Mouse (Mus musculus) midbrain, embryonic 12.5 days (tissue): ENCODE data around the gene Mical2. TPM values are rescaled to one million over a fixed set of nuclear protein-coding genes. Genes with fewer than 3 reads are reported as not detected.

Source experiments
- ATAC-seq: fragments of 200-750 bp; cut with Nextera tagmentation; 2 replicates; pipeline ENCODE4 v1.8.0; 2017; ENCODE audit warnings: low read depth, moderate TSS enrichment, moderate library complexity; ENCODE audit not compliant: low FRiP score
- H3K27ac ChIP-seq: fragments of 300-500 bp; sonication (generic); replicated peaks from 2 replicates; pipeline ENCODE4 v1.5.1; 2016; ENCODE audit warnings: mild to moderate bottlenecking
- H3K27me3 ChIP-seq: fragments of 300-500 bp; sonication (generic); 2 replicates; pipeline ENCODE4 v1.6.1; 2016; ENCODE audit warnings: mild to moderate bottlenecking
- H3K36me3 ChIP-seq: fragments of 300-500 bp; sonication (generic); 2 replicates; pipeline ENCODE4 v1.6.1; 2016
- H3K4me1 ChIP-seq: fragments of 300-500 bp; sonication (generic); 2 replicates; pipeline ENCODE4 v1.6.1; 2016
- H3K4me2 ChIP-seq: fragments of 300-500 bp; sonication (generic); replicated peaks from 2 replicates; pipeline ENCODE4 v1.6.1; 2016; ENCODE audit warnings: mild to moderate bottlenecking, moderate library complexity
- H3K4me3 ChIP-seq: fragments of 300-500 bp; sonication (generic); 2 replicates; pipeline ENCODE4 v1.5.1; 2016; ENCODE audit warnings: mild to moderate bottlenecking
- H3K9ac ChIP-seq: fragments of 300-500 bp; sonication (generic); replicated peaks from 2 replicates; pipeline ENCODE4 v1.6.1; 2016; ENCODE audit warnings: mild to moderate bottlenecking, moderate library complexity
- H3K9me3 ChIP-seq: fragments of 300-500 bp; sonication (generic); 2 replicates; pipeline ENCODE4 v1.6.1; 2016; ENCODE audit warnings: mild to moderate bottlenecking
- WGBS: fragments of 180-500 bp; shearing (Covaris S2); methylation state at CpG from one replicate; pipeline ENCODE4 v1.1.7; 2016; 5-methylcytosine and 5-hydroxymethylcytosine counted together
- polyA plus RNA-seq: library from polyadenylated mRNA; unstranded; fragments of >200 nt; fragmentation: Nextera tagmentation; extraction: Ambion mirVana; gene quantifications from 2 replicates; pipeline ENCODE4 v1.2.1, GENCODE M21; 2016

Mical2 gene
- polyA plus RNA-seq, 1 experiment from 2014 or later, result 2.2 TPM

GRCm38 (mm10) chr7:112405061-112405460, 179.4 kb downstream of the Mical2 start:
- H3K36me3 ChIP-seq, result no peaks in the 10 kb centered on the region
- 0 out of 2 replicates have a peak, but pooled peaks cover 4% of the 10 kb centered on the region for H3K4me1 ChIP-seq
- H3K4me3 ChIP-seq, result no peak overlapping the region
- H3K27me3 ChIP-seq, result no peaks in the 10 kb centered on the region
- no peaks in the 10 kb centered on the region for H3K9me3 ChIP-seq
- no peak overlapping the region for H3K27ac ChIP-seq
- 76% methylated on average over 2 of the region's 2 CpGs for WGBS
- H3K4me2 ChIP-seq, result no peak overlapping the region
- ATAC-seq, result no peak
- H3K9ac ChIP-seq, result no peak overlapping the region

- Histone ChIP-seq H3K9ac (no peak overlapping the region), H3K36me3 (no peaks in the 10 kb centered on the region), H3K4me1 (0 out of 2 replicates have a peak, but pooled peaks cover 4% of the 10 kb centered on the region), H3K9me3 (no peaks in the 10 kb centered on the region), H3K4me3 (no peak overlapping the region), H3K27ac (no peak overlapping the region), H3K4me2 (no peak overlapping the region), H3K27me3 (no peaks in the 10 kb centered on the region)
- ATAC-seq, result no peak
- WGBS, result 87% methylated on average over 8 of the region's 8 CpGs
Measured at GRCm38 (mm10) chr7:112405578-112405977, 179.9 kb downstream of the Mical2 start.

DNA sequence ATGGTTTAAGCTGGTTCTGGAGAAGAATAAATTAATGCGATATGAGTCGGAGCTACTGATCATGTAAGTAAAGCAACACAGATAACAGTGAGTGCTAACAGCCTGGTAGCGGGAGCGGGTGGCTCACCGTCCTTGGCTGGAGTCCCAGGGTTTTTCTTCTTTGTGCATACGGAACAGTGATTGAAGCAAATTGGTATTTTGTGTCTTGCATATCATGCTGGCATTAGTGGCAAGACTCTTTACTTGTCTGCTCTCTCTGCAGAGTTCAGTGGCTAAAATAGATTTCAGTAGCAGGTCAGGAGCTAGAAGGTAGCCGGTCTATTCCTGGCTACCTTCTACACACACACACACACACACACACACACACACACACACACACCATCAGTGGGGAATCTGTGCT, 181.9 kb downstream of the Mical2 start:
- no peaks in the 10 kb centered on the region for H3K36me3 ChIP-seq
- 0 out of 2 replicates have a peak, but pooled peaks cover 4% of the 10 kb centered on the region for H3K4me1 ChIP-seq
- no peak overlapping the region for H3K9ac ChIP-seq
- 81% methylated on average over 7 of the region's 7 CpGs for WGBS
- H3K27me3 ChIP-seq, result no peaks in the 10 kb centered on the region
- H3K9me3 ChIP-seq, result no peaks in the 10 kb centered on the region
- H3K27ac ChIP-seq, result no peak overlapping the region
- no peak overlapping the region for H3K4me2 ChIP-seq
- ATAC-seq, result no peak
- H3K4me3 ChIP-seq, result no peak overlapping the region

GRCm38 (mm10) chr7:112409991-112410390, 184.3 kb downstream of the Mical2 start:
- ATAC-seq, result no peak
- H3K4me3 ChIP-seq, result no peak overlapping the region
- no peak overlapping the region for H3K4me2 ChIP-seq
- H3K9me3 ChIP-seq, result no peaks in the 10 kb centered on the region
- H3K4me1 ChIP-seq, result 0 out of 2 replicates have a peak, but pooled peaks cover 4% of the 10 kb centered on the region
- no peaks in the 10 kb centered on the region for H3K36me3 ChIP-seq
- 84% methylated on average over 3 of the region's 3 CpGs for WGBS
- H3K27ac ChIP-seq, result no peak overlapping the region
- no peak overlapping the region for H3K9ac ChIP-seq
- H3K27me3 ChIP-seq, result peaks cover 4% of the 10 kb centered on the region; the same call in 1 of the 2 replicates

GRCm38 (mm10) chr7:112413286-112413685, 187.6 kb downstream of the Mical2 start:
- H3K4me1 ChIP-seq, result peaks cover 22% of the 10 kb centered on the region
- no peak overlapping the region for H3K4me2 ChIP-seq
- no peak overlapping the region for H3K4me3 ChIP-seq
- no peak overlapping the region for H3K27ac ChIP-seq
- H3K36me3 ChIP-seq, result no peaks in the 10 kb centered on the region
- no peak for ATAC-seq
- H3K27me3 ChIP-seq, result peaks cover 22% of the 10 kb centered on the region; the same call in 1 of the 2 replicates
- 78% methylated on average over 6 of the region's 6 CpGs for WGBS
- H3K9me3 ChIP-seq, result no peaks in the 10 kb centered on the region
- no peak overlapping the region for H3K9ac ChIP-seq

DNA sequence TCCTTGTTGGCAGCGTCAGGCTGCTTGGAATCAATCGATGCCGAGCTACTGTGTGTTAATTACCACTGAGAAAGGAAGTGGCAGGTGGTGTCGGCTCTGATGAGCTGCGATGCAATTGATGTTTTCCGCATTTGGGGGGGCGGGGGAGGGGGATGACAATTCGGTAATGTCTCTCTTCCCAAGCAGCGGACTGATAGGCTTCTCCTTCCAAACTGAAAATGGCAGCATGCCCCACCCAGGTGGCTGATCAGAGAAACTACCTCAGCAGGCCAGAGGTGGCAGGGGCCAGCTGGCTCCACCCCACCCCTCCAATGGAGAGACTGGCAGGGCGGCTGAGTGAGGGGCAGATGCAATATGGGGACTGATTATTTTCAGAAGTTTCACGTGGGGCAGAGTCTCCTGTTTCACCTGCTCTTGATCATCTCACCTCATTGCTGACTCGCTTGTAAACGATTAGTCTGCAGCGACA, 190.4 kb downstream of the Mical2 start:
- 0 out of 2 replicates have a peak overlapping the region, but pooled peaks have one; percentile 41 for H3K9ac ChIP-seq
- H3K4me1 ChIP-seq, result peaks cover 22% of the 10 kb centered on the region
- 0 out of 2 replicates have a peak, but pooled peaks have one; percentile 34 for ATAC-seq
- WGBS, result 23% methylated on average over 14 of the region's 14 CpGs
- no peaks in the 10 kb centered on the region for H3K36me3 ChIP-seq
- H3K4me2 ChIP-seq, result peak overlapping the region; percentile 42
- H3K4me3 ChIP-seq, result peak overlapping the region; percentile 10; the same call in 1 of the 2 replicates
- H3K27me3 ChIP-seq, result peaks cover 25% of the 10 kb centered on the region; the same call in 1 of the 2 replicates
- no peaks in the 10 kb centered on the region for H3K9me3 ChIP-seq
- peak overlapping the region; percentile 69 for H3K27ac ChIP-seq

GRCm38 (mm10) chr7:112416730-112417513, 191.3 kb downstream of the Mical2 start:
- Histone ChIP-seq H3K9ac (no peak overlapping the region), H3K4me2 (peak overlapping the region; percentile 42), H3K36me3 (no peaks in the 10 kb centered on the region), H3K4me1 (peaks cover 22% of the 10 kb centered on the region), H3K4me3 (no peak overlapping the region), H3K9me3 (no peaks in the 10 kb centered on the region), H3K27me3 (peaks cover 25% of the 10 kb centered on the region; the same call in 1 of the 2 replicates), H3K27ac (peak overlapping the region; percentile 69)
- WGBS, result 9% methylated on average over 6 of the region's 7 CpGs
- no peak for ATAC-seq

DNA sequence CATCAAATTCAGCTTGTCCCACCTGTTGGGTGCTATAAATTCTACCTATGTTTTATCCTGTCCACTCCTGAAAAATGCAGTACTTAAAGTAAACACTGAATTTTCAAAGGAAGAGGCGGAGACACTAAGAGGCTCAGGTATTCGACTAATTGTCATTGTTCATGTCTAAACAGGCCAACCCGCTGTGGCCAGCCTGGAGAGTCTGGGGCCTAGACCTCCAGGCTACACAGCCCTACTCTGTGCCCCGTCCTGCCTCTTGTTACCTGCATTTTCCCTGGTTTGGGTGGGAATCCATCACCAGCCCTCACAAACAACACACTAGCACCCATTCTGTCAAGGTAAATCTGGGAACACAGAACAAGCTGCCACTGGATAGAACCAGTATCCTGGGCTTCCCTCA, 191.9 kb downstream of the Mical2 start:
- Histone ChIP-seq H3K4me1 (peaks cover 22% of the 10 kb centered on the region), H3K36me3 (no peaks in the 10 kb centered on the region), H3K4me3 (no peak overlapping the region), H3K9ac (no peak overlapping the region), H3K9me3 (no peaks in the 10 kb centered on the region), H3K27ac (no peak overlapping the region), H3K27me3 (peaks cover 25% of the 10 kb centered on the region; the same call in 1 of the 2 replicates), H3K4me2 (no peak overlapping the region)
- ATAC-seq, result no peak
- 69% methylated on average over 4 of the region's 4 CpGs for WGBS

DNA sequence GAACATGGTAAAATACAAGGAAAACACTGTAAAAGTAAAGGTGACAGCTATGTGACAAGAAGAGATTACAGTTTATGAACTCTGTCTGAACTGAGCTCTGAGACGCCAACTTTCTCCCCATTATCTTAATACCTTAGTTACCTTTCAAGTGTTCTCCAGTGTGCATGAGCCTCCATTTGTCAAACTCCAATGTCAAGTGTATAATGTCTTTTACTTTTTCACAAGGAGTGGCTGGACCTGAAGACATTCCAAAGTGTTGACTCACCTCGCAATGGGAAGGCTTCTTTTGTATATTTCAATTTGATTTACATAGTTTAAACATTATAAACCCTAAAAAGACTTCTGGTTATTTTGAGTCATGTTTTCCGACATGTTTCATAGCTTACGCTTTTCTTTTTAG, 197.8 kb downstream of the Mical2 start:
- Histone ChIP-seq H3K9ac (no peak overlapping the region), H3K4me3 (no peak overlapping the region), H3K27ac (no peak overlapping the region), H3K9me3 (no peaks in the 10 kb centered on the region), H3K4me1 (peaks cover 10% of the 10 kb centered on the region), H3K4me2 (no peak overlapping the region), H3K27me3 (peaks cover 18% of the 10 kb centered on the region), H3K36me3 (no peaks in the 10 kb centered on the region)
- ATAC-seq, result no peak
- WGBS, result 91% methylated on average over 4 of the region's 4 CpGs

GRCm38 (mm10) chr7:112426811-112427210, 201.2 kb downstream of the Mical2 start:
- WGBS, result 61% methylated on average over 5 of the region's 5 CpGs
- peaks cover 18% of the 10 kb centered on the region for H3K4me1 ChIP-seq
- H3K9ac ChIP-seq, result no peak overlapping the region
- peaks cover 17% of the 10 kb centered on the region for H3K27me3 ChIP-seq
- H3K4me3 ChIP-seq, result no peak overlapping the region
- no peak overlapping the region for H3K27ac ChIP-seq
- no peaks in the 10 kb centered on the region for H3K9me3 ChIP-seq
- no peaks in the 10 kb centered on the region for H3K36me3 ChIP-seq
- peak overlapping the region; percentile 84; the same call in 1 of the 2 replicates for H3K4me2 ChIP-seq
- ATAC-seq, result no peak

GRCm38 (mm10) chr7:112427357-112428157, 201.9 kb downstream of the Mical2 start, which contains the start of gene Parva:
Gene Parva (plus strand): TSS chr7:112427505.
- ATAC-seq, result peak; percentile 84
- peaks cover 17% of the 10 kb centered on the region for H3K27me3 ChIP-seq
- H3K4me1 ChIP-seq, result peaks cover 18% of the 10 kb centered on the region
- H3K9ac ChIP-seq, result peak within 1 kb of the TSS; percentile 81
- no peaks in the 10 kb centered on the region for H3K9me3 ChIP-seq
- H3K4me2 ChIP-seq, result peak within 1 kb of the TSS; percentile 84
- no peaks in the 10 kb centered on the region for H3K36me3 ChIP-seq
- H3K27ac ChIP-seq, result peak within 1 kb of the TSS; percentile 81
- 2% methylated on average over 48 of the region's 49 CpGs for WGBS
- H3K4me3 ChIP-seq, result peak within 1 kb of the TSS; percentile 62
